Mouse (Mus musculus) CH12.LX (cell line): Measurements from ENCODE around the gene Hist1h2bc.

ENCODE experiments used
- CTCF ChIP-seq, 2 experiments: IDR thresholded peaks in 1 of 2; conservative IDR thresholded peaks in 1 of 2; 2 replicates each; pipeline ENCODE4 v1.5.1; 2011 to 2012; ENCODE audit warnings: low read depth in 2 of 2, low read length in 2 of 2, improper control_type of control experiment in 1 of 2, inconsistent platforms in 1 of 2, mild to moderate bottlenecking in 1 of 2, moderate library complexity in 1 of 2
- EP300 ChIP-seq: IDR thresholded peaks from 2 replicates; pipeline ENCODE4 v1.6.1; 2011; ENCODE audit warnings: low read length, improper control_type of control experiment
- IRF4 ChIP-seq: IDR thresholded peaks from 2 replicates; pipeline ENCODE4 v1.6.1; 2014; ENCODE audit warnings: low read depth, mild to moderate bottlenecking, inconsistent platforms, low read length, improper control_type of control experiment
- MAFK ChIP-seq: IDR thresholded peaks from 2 replicates; pipeline ENCODE4 v1.6.1; 2011; ENCODE audit warnings: low read length, improper control_type of control experiment; ENCODE audit not compliant: insufficient replicate concordance
- NRF1 ChIP-seq: IDR thresholded peaks from 2 replicates; pipeline ENCODE4 v1.6.1; 2014; ENCODE audit warnings: low read depth, mild to moderate bottlenecking, inconsistent platforms, low read length, improper control_type of control experiment, moderate library complexity
- POLR2A ChIP-seq: IDR thresholded peaks from 2 replicates; pipeline ENCODE4 v1.6.1; 2011; ENCODE audit warnings: low read depth, mild to moderate bottlenecking, improper control_type of control experiment, low read length
- SIN3A ChIP-seq: IDR thresholded peaks from 2 replicates; pipeline ENCODE4 v1.6.1; 2012; ENCODE audit warnings: low read length, improper control_type of control experiment, inconsistent platforms
- TCF12 ChIP-seq: IDR thresholded peaks from 2 replicates; pipeline ENCODE4 v1.6.1; 2014; ENCODE audit warnings: low read depth, mild to moderate bottlenecking, inconsistent platforms, low read length, improper control_type of control experiment
- UBTF ChIP-seq: IDR thresholded peaks from 2 replicates; pipeline ENCODE4 v1.6.1; 2012; ENCODE audit warnings: low read depth, mild to moderate bottlenecking, inconsistent platforms, low read length, improper control_type of control experiment, moderate library complexity
- USF1 ChIP-seq: IDR thresholded peaks from 2 replicates; pipeline ENCODE4 v1.6.1; 2014; ENCODE audit warnings: low read depth, mild to moderate bottlenecking, inconsistent platforms, low read length, improper control_type of control experiment
- USF2 ChIP-seq: conservative IDR thresholded peaks from 2 replicates; pipeline ENCODE4 v1.6.1; 2011; ENCODE audit warnings: low read depth, low read length, improper control_type of control experiment
- ZC3H11A ChIP-seq: IDR thresholded peaks from 2 replicates; pipeline ENCODE4 v1.6.1; 2012; ENCODE audit warnings: low read depth, mild to moderate bottlenecking, inconsistent platforms, low read length, improper control_type of control experiment
- ZMIZ1 ChIP-seq: IDR thresholded peaks from 2 replicates; pipeline ENCODE4 v1.6.1; 2012; ENCODE audit warnings: low read depth, mild to moderate bottlenecking, inconsistent platforms, low read length, improper control_type of control experiment

DNA sequence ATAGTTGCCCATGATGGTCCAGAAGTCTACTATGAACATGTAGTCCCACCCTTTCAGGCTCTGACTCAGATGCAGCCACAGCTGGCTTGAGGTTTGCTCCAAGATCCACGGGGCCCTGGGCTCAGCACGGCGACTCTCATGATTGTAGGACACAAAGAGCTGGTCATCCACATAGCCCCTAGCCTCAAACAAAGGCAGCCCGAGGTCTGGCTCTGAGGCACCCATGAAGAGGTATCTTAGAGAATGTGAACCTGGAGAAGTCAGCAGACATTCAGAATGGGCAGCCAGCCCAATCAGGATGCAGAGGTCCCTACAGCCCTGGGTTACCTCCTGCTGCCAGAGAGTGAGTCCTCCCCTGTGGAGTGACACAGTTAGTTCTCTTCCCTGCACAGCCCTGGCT, 24.0 kb downstream of the Hist1h2bc start:
- TF ChIP-seq CTCF (conservative IDR thresholded peaks at IDR 0.05 in 1 of 2, IDR thresholded peaks at IDR 0.05 in 1 of 2; ENCODE audit: low read depth in 2 of 2, low read length in 2 of 2) (no peak), IRF4 (no peak), ZC3H11A (no peak), POLR2A (no peak), SIN3A (no peak), EP300 (no peak), UBTF (no peak), TCF12 (no peak), NRF1 (no peak), MAFK (no peak), USF2 (no peak), ZMIZ1 (no peak), USF1 (no peak)
